Comparison of ENCODE assay signal across 10 mouse cellular contexts in genomic region chr17:32023088-32023487, GRCm38 (mm10). TPM values are rescaled to one million over a fixed set of nuclear protein-coding genes. Genes with fewer than 3 reads are reported as not detected.
DNase-seq lines count a peak whose midpoint lies in the region; ATAC-seq and TF ChIP-seq lines count a peak whose summit lies in the region.
"Had no signal": no experiment of that assay in that cellular context is flagged by ENCODE, and none has a peak within 500 bp of the region (broad histone marks: within the 10 kb centered on the region; RNA-seq: fewer than 3 reads in every experiment).

No protein-coding gene starts in this region.

- H3K4me3 ChIP-seq in gastrocnemius, adult 2 months: no peak overlapping the region
- H3K4me3 ChIP-seq in hindbrain, embryonic 11.5 days (ENCODE audit: low read depth, low read length): no peak overlapping the region
- no peak overlapping the region for H3K4me3 ChIP-seq in midbrain, embryonic 15.5 days
- H3K4me3 ChIP-seq: embryonic facial prominence, embryonic 12.5 days; stomach, embryonic 15.5 days had no signal

- peak; percentile 53 for DNase-seq in gastrocnemius, adult 2 months
- no peak for DNase-seq in gastrocnemius, postnatal 10 days
- peak; percentile 63 for DNase-seq in CD4-positive helper T cell, adult 2 months (ENCODE audit: low read depth, low spot score)
- peak; percentile 91 for DNase-seq in frontal cortex, adult 2 months (ENCODE audit: extremely low spot score in 1 of 2, low spot score in 1 of 2)
- DNase-seq in left cerebral cortex, postnatal 25 days (ENCODE audit: low spot score in 2 of 2): peak; percentile 81 to 99
- no peak for DNase-seq in hindbrain, embryonic 11.5 days (ENCODE audit: low spot score)
- DNase-seq in spleen, postnatal 4 days (ENCODE audit: low spot score in 2 of 2): no peak

- H3K36me3 ChIP-seq in hindbrain, embryonic 11.5 days (ENCODE audit: control insufficient read depth, insufficient read depth, low read length): no peaks in the 10 kb centered on the region
- no peaks in the 10 kb centered on the region for H3K36me3 ChIP-seq in midbrain, embryonic 15.5 days (replicated peaks)
- H3K36me3 ChIP-seq: embryonic facial prominence, embryonic 12.5 days; stomach, embryonic 15.5 days had no signal

- TF ChIP-seq CTCF in gastrocnemius, adult 2 months (IDR thresholded peaks at IDR 0.05): no peak

- H3K4me2 ChIP-seq in hindbrain, embryonic 11.5 days (replicated peaks; ENCODE audit: low read depth, low read length): no peak overlapping the region
- no peak overlapping the region for H3K4me2 ChIP-seq in midbrain, embryonic 15.5 days
- H3K4me2 ChIP-seq: embryonic facial prominence, embryonic 12.5 days; stomach, embryonic 15.5 days had no signal

- no peaks in the 10 kb centered on the region for H3K9me3 ChIP-seq in hindbrain, embryonic 11.5 days (ENCODE audit: control insufficient read depth, low read length)
- H3K9me3 ChIP-seq in midbrain, embryonic 15.5 days: no peaks in the 10 kb centered on the region
- H3K9me3 ChIP-seq: embryonic facial prominence, embryonic 12.5 days; stomach, embryonic 15.5 days had no signal

- H3K27me3 ChIP-seq in hindbrain, embryonic 11.5 days (ENCODE audit: control insufficient read depth, insufficient read depth, low read length): no peaks in the 10 kb centered on the region
- H3K27me3 ChIP-seq in midbrain, embryonic 15.5 days (replicated peaks): no peaks in the 10 kb centered on the region
- H3K27me3 ChIP-seq: embryonic facial prominence, embryonic 12.5 days; stomach, embryonic 15.5 days had no signal

- 85% methylated on average over 8 of the region's 8 CpGs for WGBS in hindbrain, embryonic 11.5 days
- WGBS in midbrain, embryonic 15.5 days: 81% methylated on average over 8 of the region's 8 CpGs

- no peaks in the 10 kb centered on the region for H3K4me1 ChIP-seq in hindbrain, embryonic 11.5 days (replicated peaks; ENCODE audit: control insufficient read depth, insufficient read depth, low read length)
- H3K4me1 ChIP-seq in midbrain, embryonic 15.5 days: peaks cover 2% of the 10 kb centered on the region; the same call in 1 of the 2 replicates
- H3K4me1 ChIP-seq: stomach, embryonic 15.5 days had no signal

- H3K27ac ChIP-seq in gastrocnemius, adult 2 months: peak overlapping the region; percentile 48
- H3K27ac ChIP-seq in hindbrain, embryonic 11.5 days (ENCODE audit: low read depth, low read length): no peak overlapping the region
- H3K27ac ChIP-seq in midbrain, embryonic 15.5 days: no peak overlapping the region
- H3K27ac ChIP-seq: embryonic facial prominence, embryonic 12.5 days; stomach, embryonic 15.5 days had no signal

- intact Hi-C loops in gastrocnemius, adult 2 months (cut with DNase I): no loop called here
- intact Hi-C loops in left cerebral cortex, postnatal 25 days (cut with DNase I): loop anchor here (1.0 to 10.0 kb wide), 3 partner anchors 146 to 498 kb away; partner anchors contain the start of gene Ndufv3

- ATAC-seq in hindbrain, embryonic 11.5 days (ENCODE audit: low FRiP score): no peak
- no peak for ATAC-seq in midbrain, embryonic 15.5 days (replicated peaks)

- H3K9ac ChIP-seq in hindbrain, embryonic 11.5 days (ENCODE audit: low read depth, low read length): no peak overlapping the region
- no peak overlapping the region for H3K9ac ChIP-seq in midbrain, embryonic 15.5 days
- H3K9ac ChIP-seq: embryonic facial prominence, embryonic 12.5 days; stomach, embryonic 15.5 days had no signal

RNA-seq across cellular contexts. Expression of gene Rrp1b, which starts 12.8 kb away (rescaled TPM):
- 1 to 10 TPM; 7.0 to 9.3 TPM for total RNA-seq in gastrocnemius, adult 2 months (2021)
- total RNA-seq in gastrocnemius, postnatal 10 days (2021): 10 to 100 TPM; 14.5 to 16.7 TPM
- 19.3 and 23.5 TPM in 2 replicates for polyA plus RNA-seq in frontal cortex, adult 2 months (2012; rRNA removed)
- total RNA-seq in left cerebral cortex, postnatal 25 days (2021): 10 to 100 TPM; 15.8 to 19.8 TPM
- 51.7 and 65.0 TPM in 2 replicates for polyA plus RNA-seq in hindbrain, embryonic 11.5 days (2014; fragmentation: Nextera tagmentation; extraction: Ambion mirVana)
- polyA plus RNA-seq in midbrain, embryonic 15.5 days (2015; fragmentation: Nextera tagmentation; extraction: Ambion mirVana): 42.4 and 42.7 TPM in 2 replicates

RNA-seq across cellular contexts. Expression of gene Hsf2bp, which starts 13.1 kb away (rescaled TPM):
- 1 to 10 TPM in 1 of 2 experiments, under 1 TPM in 1; 0.46 to 1.5 TPM for total RNA-seq in gastrocnemius, adult 2 months (2021)
- total RNA-seq in gastrocnemius, postnatal 10 days (2021): 1 to 10 TPM; 2.6 to 3.0 TPM
- 0.30 and 0.67 TPM in 2 replicates for polyA plus RNA-seq in frontal cortex, adult 2 months (2012; rRNA removed)
- 1 to 10 TPM in 1 of 2 experiments, under 1 TPM in 1; 0.62 to 1.1 TPM for total RNA-seq in left cerebral cortex, postnatal 25 days (2021)
- 0.57 and 0.64 TPM in 2 replicates for polyA plus RNA-seq in hindbrain, embryonic 11.5 days (2014; fragmentation: Nextera tagmentation; extraction: Ambion mirVana)
- 0.63 and 0.75 TPM in 2 replicates for polyA plus RNA-seq in midbrain, embryonic 15.5 days (2015; fragmentation: Nextera tagmentation; extraction: Ambion mirVana)

Comparison
In these comparisons a context has a peak if more than half of its experiments do, and no peak if none do; other contexts are left out.
1. DNase-seq: peak in gastrocnemius, adult 2 months (single experiment), CD4-positive helper T cell, adult 2 months (single experiment), frontal cortex, adult 2 months (2 of 2) and left cerebral cortex, postnatal 25 days (2 of 2); none in gastrocnemius, postnatal 10 days (single experiment), hindbrain, embryonic 11.5 days (single experiment) and spleen, postnatal 4 days (0 of 2).